Mouse (Mus musculus): ENCODE measurements around the gene Exoc3.
A peak's percentile ranks its signal among the peaks of the same experiment; 100 is the strongest.

Gene Exoc3

DNA sequence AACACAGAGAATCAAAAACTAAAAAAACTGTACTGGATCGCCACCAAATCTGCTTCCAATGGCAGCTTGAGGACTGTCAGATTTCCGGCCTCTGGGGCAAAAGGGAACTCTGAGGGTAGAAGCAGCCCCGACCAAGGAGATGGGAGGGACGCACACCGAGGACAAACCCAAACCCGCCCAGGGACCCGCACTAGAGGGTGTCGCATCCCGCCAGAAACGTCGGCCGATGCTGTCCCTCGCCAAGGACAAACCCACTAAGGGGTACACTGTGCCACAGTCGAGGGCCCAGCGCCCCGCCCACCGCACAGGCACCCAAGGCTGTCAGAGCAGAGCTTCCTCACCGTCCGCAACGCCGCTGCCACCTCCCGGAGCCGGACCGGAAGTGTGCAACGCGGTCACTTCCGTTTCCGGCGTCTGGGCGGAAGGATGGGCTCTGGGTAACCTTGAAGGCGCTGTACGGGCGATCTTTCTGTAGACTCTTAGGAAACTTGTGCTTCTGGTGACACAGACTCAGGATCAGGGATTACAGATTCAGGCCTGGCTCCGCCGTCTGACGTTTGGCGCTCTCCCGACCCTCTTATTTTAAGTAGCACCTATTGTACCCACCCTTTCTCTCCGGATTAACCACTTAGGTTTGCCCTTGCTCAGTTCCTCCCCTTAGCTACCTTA lies at the start of gene Exoc3:
Gene Exoc3, minus strand, starts transcription at position 416 of the 669 bp plus-strand sequence.
- peak; percentile 93 for DNase-seq

DNA sequence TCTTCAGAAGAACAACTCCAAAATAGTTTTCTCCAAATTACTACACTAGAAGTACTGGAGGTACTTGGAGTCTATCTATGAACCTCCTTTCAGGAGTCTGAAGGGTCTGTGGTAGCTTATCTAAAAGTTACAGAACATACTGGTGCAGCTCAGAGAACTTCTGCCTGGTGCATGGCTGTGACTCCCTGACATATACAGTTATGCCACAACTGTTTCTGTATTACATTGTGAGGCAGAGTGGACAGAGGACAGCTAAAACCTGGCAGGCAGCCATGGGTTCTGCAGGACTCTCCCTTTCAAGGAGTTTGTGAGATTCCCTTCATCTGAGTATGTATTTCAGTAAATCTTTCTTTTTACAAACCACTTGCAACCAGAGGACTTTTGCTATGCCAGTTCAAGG lies 38.0 kb upstream of the Exoc3 start:
- no peak for DNase-seq

DNA sequence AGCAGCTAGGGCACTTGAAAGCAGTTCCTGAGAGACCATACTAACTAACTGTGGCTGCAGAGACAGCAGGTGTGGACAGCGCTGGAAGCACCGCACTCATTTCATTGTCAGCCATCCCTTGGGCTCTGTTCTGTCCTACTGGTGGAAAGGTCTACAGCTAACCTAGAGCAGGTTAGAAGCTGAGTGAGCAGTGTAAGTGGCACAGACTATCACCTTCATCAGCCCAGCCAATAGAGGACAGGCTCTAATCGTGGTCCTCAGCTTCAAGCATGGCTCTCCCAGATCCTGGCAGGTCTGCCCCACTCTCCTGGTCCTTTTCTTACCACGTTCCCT lies 37.3 kb upstream of the Exoc3 start:
- DNase-seq: no peak

DNA sequence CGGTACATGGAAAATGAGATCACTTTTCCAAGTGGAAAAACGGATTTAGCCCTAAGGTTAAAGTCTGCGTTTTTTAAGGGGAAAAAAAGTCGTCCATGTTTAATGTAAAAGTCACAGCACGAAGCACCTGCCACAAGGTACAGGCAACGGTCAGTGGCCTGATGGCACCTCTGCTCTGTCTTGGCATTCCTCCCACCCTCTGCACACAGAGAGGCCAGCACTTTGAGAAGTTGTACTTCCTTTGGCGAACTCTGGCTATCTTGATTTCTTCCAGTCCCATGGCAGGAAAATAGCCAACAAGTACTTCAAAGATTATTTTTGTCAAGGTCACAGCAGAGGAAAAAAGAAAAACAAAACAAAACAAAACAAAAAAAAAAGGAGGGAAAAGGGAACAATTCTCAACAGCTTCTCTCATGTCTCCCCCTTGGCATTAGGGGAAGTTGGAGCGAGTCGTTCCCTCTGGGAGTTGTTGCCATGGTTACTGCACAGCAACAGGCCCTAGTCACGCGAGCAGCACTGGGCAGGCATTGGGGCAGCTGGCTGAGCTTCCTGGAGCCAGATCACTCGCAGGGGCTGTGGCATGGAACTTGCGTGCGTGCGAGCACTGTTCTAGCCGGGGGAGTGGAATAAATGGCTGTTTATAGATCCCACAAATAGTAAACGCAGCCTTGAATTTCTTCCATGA lies 36.8 kb upstream of the Exoc3 start:
- peak; percentile 55 for DNase-seq

DNA sequence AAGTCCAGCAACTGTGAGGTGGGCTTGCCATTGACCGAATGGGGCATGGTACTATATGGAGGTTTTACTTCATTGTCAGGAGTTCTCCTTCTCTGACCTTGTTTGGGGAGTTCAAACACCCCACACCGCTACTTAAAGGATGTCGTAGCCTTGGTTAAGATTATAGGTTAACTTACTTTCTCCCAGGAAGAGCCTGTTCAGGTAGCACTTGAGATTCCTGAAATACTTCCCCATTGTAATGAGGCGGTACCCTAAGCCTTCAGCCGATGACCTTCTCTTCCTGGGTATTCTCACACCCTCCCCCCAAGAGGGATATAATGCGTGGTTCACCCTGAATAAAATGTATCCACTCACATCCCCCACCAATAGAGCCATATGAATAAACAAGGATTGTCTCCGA lies 29.0 kb upstream of the Exoc3 start:
- no peak for DNase-seq

DNA sequence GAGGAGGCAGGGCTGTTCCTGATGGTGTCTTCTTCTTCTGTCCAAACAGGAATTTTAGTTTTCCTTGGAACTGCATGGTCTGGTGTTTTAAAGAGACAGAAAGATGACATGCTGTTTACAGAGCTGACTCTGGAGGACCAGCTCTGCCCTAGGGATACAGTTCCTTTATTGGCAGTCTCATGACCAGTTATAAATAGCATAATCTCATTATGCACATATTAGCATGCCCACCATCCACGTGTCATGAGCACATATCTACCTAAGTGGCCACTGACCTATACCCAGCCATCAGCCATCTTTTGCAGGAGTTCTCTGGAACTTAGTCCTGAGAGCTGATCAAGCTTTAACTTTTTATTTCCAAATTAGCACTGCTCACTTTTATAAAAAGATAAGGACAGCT lies 12.1 kb upstream of the Exoc3 start:
- DNase-seq: no peak

DNA sequence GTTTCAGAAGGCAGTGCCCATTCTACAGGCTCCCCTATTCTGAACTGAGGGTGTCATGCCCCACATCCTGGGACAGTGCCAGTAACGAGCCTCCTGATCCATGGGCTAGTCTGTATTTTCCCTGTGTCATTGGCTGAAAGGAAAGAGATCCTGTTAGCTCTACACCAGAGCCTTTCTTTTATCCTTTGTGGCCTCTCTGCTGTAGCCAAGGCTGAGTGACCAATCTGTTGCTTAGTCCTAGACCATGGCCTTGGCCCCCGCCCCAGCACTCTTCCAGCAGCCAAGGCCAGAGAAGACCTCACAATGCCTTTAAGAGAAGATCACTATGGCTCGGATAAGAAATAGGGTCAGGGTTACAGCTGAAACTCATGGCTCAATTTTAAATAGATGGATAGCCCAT lies 9.9 kb upstream of the Exoc3 start:
- DNase-seq: no peak

DNA sequence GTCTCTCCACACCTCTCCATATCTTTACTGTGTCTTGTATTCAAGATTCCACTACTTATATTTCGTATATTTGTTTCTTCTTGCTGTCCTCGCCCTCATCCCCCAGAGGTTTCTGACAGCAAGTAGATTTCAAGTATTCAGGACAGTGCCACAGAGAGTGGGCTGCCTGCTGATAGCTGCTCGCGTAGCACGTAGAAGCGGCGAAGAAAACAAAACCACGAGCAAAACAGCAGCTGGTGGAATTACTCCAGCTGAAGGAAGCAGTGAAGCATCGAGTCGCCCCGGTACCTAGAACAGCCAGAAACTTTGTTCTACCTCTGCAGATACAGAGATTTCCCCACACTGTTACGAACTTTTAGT lies 434 bp upstream of the Exoc3 start:
- no peak for DNase-seq

DNA sequence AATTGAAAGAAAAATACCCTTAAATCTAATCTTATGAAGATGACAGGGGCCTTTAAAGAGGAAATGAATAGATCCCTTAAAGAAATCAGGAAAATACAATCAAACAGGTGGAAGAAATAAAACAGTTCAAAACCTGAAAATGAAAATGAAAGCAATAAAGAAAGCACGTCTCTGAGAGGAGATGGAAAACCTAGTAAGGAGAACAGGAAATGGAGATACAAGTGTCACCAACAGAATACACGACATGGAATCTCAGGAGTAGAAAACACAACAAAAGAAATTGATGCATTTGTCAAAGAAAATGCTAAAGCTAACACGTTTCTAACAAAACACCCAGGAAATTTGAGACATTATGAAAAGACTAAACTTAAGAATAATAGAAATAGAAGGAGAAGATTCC lies 12.1 kb downstream of the Exoc3 start:
- no peak for DNase-seq

DNA sequence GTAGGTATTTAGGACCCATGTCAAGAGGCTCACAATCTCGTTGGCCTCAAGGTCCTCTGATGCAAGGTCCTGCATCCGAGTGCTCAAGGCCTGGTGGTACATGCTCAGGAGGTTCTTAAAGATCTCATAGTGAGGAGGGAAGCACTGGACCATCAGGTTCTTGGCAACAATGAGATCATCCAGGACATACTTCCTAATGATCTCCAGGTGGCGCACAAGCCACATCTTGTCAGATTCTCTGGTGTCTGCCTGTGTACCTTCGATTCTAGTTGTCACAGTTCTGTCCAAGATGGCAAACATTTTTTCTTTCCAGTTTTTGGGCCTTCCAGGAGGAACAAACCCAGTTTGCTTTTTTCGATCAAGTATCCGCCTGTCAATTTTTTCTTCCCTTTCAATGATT lies 15.9 kb downstream of the Exoc3 start:
- no peak for DNase-seq

DNA sequence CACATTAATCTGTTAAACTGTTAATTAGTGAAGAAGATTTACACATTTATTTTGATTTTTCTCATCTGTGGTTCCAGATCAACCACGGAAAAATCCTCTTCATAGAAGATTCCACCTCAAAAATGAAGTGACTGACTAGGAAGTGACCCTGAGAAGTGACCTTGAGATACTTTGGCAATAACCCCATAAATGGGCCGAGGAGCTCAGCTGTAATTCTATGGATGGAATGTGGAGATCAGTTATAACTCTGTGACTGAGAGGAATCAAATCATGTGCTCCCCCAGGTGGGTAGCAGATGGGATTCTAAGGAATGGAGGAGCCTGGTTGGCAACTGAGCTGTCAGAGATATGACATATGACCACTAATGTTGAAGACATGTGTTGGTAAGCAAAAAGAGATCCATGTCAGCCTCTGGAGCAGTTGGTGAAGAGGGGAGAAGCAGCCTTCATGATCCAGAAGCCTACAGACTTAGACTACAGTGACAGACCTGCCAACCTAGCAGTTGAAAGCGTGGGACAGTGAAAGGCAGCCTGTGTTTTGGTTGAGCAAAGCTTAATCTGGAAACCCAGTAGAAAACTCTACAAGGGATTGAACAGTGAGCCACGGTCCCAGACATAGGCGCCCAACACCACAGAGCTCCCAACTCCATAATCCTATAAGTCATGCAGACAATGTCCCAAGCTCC lies 25.4 kb downstream of the Exoc3 start:
- no peak for DNase-seq

DNA sequence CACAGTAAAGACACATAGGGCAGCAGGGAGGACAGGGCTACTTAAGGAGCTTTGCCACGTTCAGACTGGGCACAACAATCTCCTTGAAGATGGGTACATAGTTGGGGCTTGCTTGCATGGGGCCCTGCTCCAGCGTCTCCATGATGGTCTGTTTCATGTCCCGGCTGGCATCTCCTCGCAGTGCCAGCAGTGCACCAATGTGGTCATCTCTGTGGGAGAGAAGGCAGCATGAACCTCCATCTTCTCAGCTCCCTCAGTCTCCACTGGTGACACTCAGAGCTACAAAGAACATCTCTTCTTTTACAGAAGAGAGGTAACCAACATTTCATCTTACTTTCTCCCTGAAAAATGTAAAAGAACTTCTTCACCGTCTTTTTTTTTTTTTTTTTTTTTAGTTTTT lies 36.5 kb downstream of the Exoc3 start:
- no peak for DNase-seq

DNA sequence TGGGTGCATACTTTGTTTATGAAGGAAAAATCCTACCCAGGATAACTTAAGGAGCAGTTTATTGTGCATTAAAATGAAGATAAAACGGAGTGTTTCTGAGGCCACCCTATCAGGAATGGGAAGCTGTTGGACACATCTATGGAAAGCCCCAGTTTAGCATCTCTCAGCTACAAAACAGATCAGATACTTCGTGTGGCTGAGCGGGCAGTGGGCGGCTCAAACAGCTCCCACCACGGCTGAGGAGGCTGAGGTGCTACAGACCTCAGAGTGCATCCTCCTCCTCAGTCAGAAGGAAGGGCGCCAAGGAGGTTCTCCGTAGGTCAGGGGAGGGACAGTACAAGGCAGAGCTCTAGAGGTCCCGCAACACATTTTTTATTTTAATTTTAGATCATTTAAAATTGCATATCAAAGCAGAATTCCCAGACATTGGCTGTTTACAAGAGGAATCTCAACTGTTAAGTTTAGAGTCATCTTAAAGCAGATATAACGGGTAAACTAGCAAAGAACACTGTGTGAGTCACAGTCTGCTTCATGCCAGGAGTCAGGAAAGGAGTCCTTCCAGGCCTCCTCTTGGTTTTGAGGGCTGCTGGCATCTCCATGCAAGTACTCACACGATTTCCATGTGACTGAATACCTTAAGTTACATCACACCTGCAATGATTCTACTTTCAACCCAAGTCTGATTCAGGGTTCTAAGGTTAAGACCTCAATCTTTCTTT lies 38.9 kb downstream of the Exoc3 start:
- no peak for DNase-seq

DNA sequence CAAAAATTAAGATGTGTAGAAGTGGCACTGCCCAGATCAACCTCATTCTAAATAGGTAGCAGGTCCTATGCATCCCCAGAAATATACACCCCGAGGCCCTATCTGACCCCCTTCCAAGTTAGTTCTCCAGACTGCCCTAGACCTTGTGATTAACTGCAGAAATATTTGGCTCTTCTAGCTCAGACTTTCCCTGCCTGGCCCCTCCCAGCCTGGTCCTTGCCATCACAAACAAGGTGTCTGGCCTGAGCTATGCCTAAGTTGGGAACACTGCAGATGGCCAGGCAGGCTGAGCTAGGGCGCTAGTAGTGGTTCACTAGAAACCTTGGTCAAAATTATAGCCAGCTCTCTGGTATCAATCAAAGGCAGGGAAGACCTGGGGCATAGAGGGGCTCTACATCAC lies 41.0 kb downstream of the Exoc3 start:
- DNase-seq: no peak

DNA sequence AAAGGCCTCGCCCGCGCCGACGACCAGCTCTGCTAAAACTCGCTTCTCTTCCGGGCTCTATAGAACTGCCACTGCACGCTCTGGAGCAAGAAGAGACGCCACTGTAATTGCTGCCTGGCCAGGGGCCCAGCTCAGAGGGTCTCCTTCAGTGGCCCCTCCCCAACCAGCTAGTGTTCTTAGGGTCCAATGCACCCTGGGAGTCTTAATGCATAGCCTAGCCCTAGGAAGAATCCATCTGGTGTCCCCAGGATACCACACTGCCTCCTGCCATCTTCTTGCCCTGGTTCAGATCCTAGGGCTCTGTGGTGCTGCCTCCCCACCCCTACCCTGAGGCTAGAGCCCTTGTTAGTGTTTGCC lies 41.5 kb downstream of the Exoc3 start:
- no peak for DNase-seq

DNA sequence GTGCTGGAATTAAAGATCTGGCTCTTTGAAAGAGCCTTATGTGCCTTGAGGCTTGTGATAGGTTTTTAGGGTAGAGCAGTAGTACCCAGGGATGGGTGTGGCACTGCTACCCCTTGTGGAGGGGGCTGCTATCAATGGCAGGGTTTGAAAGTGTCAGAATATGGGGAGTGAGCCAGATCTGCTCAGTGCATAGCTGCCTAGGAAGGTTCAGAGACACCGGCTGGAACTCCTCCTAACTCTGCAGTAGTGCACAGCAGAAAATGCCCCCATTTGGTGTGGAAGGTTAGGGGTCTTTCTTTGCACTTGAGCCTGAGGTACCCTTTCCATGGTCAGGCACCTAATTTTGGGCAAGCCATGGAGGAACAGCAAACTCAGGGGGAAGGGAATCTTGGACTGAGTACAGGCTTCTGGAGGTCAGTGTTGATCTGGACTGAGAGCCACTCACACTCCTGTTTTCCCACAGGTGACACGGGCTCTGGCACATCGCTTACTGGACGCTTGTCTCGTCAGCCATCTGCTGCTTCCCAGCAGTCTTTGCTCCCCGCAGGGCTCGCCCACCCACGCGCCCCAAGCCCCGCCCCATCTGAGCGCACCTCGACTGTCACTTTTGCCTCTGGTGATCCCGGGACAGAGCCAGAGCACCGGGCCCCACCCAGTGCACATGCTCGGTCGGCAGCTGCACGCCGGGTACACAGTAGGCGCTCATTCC lies 42.0 kb downstream of the Exoc3 start:
- DNase-seq: no peak

DNA sequence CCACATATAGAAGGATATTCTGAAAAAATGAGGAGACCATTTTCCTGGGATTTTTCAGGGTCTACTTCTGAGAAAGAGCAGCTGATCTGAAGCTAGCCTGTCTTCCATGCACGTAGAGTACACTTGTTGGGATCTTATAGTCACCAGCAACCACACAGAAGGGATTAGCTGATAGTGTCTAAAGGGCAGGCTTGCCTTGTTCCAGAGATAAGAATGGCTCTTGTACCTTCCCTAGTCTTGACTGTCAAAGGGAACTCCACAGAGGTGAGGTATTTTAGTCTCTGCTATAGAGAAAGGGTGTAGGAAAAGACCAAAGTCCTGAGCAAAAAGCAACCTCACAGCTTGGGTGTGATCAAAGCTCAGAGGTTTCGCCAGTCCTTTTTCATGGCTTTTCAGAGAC lies 61.2 kb downstream of the Exoc3 start:
- DNase-seq: peak; percentile 45

DNA sequence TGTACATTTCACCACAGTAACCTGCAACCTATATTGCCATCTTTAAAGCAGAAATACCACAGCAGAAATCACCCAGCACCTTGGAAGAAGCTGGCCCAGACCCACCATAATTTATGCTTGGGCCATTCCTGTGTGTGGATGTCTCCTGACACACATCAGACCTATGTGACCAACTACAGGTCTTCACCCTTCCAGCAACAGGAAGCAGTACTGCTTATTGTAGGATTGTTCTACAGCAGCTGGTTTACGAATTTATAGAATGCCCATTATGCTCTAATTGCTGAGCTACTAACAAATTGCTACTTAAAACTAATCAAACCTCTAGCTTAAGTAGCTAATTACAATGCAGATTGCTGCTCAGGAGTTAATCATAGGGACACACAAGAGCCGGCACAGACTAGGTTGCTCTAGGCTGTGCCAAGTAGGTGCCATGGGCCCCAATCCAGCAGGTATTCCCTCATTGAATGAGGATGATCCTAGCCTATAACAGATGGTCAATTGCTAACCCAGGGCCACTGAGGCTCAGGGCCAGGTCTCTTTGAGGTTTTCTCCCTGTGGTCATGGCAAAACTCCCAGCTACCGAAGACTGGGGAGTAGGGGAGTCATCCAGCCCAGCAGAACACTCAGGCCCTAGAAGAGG lies 62.4 kb downstream of the Exoc3 start:
- DNase-seq: no peak

DNA sequence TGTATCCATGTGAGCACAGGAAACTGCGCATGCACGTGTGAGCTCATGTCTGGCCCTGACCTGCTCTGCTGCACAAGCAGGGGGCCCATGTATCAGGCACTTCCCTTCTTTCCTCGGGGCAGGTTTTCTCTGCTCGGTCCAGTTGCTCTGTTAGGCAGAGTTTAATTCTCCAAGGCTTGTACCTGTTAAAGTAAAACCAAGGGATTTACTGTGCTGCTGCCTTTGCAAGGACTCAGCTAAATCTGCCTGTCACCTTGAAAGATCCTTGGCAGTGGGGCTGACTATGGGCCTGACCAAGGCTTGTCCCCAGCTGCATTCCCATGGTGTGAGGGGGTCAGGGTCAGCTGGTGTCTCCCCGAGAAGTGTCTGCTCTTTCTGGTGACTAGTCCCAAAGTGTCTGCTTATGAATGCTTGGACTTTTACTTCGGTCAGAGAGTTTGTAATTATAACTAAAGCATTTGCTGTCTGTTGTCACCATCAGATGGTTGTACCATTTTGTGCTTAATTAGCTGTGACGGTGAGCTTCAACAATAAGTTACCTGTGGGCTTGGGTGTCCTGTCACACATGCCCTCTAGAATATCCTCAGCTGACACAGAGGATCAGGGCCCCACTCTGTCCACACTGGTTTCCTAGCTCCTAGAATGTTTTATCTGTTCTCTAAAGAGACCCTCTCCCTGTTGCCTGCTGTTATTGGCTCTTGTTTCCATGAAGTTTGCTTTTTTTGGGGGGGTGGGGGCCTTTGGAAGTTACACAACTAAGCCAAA lies 64.2 kb downstream of the Exoc3 start:
- peak; percentile 91 for DNase-seq

DNA sequence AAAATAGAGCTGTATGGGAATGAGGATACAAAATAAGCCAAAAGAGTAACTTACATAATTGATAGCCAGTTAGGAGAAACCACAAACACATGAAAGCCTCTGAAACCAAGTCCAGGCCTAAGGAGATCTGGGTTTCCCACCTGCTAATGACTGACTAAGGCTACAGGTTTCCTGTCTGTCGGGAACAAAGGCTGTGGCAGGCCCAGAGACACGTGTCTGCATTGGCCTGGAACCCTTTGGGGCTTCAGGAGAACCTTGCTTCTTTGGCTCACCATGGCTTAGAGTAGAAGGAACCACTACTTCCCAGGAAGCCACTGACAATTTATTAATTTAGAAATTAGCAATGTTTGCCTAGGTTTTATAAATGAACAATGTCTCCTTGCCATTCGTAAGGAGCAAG lies 65.2 kb downstream of the Exoc3 start:
- peak; percentile 83 for DNase-seq

DNA sequence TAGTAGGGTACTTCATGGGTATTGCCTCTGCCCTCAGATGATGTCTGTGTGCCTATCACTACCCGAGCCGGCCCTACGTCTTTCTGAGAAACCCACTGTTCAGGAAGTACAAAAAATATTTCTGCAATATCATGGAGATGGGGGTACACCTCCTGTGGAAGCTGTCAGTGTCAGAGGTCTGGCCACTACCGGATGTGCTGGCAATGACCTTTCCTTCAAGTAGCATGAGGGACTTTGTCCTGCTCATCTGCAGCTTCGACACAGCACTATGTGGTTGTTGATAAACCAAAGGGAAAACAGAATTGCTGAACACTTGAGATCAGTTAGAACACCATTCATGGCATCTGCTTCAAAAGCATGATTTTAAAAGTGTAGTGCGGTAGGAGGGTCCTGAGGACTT lies 67.7 kb downstream of the Exoc3 start:
- DNase-seq: peak; percentile 83

Measured in kidney, adult 9 months (tissue).